Mouse (Mus musculus): ENCODE measurements at regions not wholly inside any gene's neighbourhood (a gene's known extent, or its start where the extent isn't known, plus 50 kb on each side); places are given as distances from the start of the nearest gene placed in this dataset.

GRCm38 (mm10) chr2:79548039-79548600 lies 87.0 kb upstream of the Itprid2 start:
- peak; percentile 81 for DNase-seq

DNA sequence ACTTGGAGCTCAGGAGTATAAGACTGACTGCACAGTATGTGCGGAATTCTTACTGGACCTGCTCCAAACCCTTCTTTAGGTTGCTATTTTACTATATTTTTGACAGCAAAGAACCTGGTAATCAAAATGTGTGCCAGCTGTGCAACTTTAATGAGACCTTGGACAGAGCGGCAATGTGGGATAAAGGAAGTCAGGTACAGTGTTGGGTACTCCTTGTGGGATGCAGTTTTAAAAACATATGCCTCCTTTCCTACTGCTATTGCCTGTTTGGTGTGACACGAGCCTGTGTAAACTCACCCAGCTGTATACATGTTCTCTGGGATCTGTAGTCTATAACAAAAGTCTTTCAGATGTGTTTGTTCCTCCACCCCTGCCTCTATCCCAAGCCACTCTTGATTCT lies 85.4 kb upstream of the Itprid2 start:
- peak; percentile 55 for DNase-seq

DNA sequence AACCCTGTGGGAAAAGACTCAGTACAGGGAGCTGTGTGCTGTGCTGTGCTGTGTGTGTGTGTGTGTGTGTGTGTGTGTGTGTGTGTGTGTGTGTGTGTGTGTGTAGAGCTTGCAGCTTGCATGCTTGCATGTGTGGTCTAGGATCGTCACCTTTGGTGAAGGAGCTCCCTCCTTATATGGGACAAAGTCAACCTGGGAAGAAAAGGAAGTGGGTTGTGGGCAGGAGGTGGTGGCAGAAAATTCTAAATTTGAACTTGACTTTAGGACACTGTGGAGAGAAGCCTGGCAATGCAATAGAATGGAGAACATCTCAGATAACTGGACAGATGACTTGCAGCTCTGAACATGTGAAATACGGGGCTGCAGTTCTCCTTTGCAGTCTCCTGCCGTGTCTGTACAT lies 84.7 kb upstream of the Itprid2 start:
- DNase-seq = peak; percentile 71

GRCm38 (mm10) chr2:79552481-79552880 lies 82.7 kb upstream of the Itprid2 start:
- DNase-seq = no peak

DNA sequence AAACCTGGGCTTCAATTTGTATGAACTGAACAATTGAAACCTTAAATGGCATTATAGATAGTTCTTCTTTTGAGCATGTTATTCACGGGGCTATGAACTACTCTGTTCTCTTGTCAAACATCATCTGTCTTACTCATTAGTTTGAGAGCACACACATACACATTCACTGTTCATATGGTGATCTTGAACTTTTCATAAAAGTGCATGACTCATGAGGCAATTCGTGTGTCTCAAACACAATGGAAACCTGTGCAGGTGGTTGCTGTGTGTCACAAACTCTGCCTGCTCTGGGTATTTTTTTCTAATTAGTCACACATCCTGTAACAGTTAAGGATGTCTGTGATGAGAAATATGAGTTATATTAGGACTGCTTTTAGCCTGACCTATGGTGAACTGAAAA lies 79.8 kb upstream of the Itprid2 start:
- peak; percentile 59 for DNase-seq

DNA sequence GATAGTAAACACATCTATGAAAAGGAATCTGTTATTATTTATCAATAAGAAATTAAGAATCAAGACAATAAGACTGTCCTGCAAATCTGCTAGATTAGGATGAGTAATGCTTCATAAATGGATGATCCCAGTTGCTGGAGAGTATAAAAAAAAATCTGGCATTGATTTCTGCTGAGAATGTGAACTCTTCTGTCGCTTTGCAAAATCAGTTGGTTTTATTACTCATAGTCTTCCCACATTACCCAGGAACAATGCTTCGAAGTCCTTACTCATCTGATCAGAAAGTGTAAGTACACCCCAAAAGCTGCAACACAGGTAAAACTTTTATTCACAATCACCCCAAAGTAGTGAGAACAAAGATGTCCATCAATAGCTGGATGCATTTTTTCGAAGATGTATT lies 77.8 kb upstream of the Itprid2 start:
- DNase-seq = no peak

DNA sequence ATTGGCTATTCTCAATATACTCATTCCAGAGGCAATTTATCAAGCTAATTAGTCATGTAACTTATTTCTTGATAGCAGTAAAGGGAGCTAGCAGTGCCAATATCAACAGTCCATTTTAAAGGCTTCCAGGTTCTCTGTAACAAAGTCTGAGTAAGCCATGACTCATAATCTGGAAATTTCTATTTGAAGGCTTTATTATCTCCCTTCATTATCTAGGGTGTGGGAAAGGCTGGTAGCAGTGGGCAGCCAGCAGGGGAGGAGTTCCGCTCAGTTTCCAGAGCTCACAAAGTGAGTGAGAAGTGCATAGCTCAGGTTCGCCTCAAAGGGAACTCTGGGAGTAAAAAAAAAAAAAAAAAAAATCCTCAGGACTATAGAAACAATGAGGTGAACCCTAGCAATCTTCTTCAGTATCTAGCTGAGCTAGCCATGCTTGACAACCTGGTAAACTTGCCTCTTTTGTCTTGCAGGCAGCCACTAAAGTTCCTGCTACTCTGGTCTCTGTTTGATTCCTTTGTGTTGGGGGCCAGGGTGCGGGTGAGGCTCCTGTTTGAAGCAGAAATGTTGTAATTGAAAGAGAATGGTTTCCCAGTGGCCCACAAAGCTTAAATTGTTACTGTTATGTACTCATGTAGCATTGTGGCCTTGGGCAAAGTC lies 68.7 kb upstream of the Itprid2 start:
- DNase-seq = peak; percentile 84

GRCm38 (mm10) chr2:79567413-79567934 lies 67.7 kb upstream of the Itprid2 start:
- peak; percentile 74 for DNase-seq

DNA sequence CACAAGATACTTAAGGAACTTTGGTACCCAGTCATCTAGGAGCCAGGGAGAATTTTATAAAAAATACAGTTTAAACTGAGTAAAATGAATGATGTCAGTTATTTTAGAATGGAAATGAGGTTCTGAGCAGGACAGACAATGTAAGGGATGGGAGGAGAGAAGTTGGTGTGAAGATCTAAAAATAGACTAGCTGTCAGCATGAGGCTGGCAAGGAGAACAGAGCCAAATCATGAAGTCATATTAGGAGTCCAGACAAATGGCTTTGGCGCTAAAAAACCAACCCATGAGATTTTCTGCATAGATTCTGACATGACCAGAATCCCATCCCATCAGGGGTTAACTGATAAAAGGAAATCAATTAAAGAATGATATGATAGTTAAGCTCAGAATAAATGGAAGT lies 65.5 kb upstream of the Itprid2 start:
- no peak for DNase-seq

DNA sequence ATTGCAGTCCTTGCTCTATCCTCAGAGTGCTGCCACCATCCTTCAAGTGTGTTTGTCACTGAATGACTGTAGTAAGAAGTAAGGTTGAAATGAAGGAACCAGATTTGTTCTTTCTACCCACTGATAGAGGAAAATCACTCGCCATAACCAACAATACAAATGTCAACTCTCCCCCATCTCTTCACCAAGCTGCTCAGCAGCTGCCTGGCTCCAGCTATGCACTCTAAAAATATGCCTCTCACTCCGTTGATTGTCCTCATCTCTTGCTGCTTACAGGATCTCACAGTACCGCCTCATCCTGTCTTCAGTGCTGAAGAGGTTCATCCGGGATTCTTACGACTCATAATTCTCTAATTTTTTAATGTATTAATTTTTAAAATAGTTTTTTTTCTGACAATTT lies 63.2 kb upstream of the Itprid2 start:
- no peak for DNase-seq

- no peak for DNase-seq
Measured at GRCm38 (mm10) chr2:79575074-79575473, 60.1 kb upstream of the Itprid2 start.

DNA sequence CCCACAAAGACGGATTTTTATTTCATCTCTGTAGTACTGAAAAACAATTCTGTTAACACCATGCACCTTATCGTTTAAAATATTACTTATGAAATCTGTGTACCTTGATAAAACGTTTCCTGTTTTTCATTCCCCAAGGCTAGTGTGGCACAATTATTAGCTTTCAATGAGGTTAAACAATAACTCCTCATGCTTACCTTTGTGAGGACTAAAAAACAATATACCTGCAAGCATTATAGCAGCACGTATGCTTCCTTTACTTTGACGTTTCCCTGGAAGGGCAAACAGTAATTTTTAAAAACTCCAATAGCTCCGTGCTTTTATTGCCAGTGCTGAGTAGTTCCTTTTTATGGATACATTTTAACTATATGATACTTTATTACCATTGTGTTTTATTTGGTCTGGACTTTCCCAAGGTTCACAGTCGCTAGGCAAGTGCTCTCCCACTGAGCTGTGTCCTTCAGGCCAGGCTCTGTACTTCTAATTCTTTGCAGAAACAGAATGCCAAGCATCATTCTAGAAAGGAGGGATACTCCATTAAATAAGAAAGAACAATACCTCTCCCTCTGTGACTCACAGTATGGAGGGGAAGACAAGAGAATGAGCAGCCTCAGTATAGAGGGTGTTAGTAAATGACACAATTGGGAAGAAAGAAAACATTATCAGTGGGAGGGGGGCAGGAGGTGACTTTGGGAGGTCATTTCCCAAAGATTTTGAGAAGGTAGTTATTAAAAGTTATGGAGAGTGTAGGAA lies 50.0 kb upstream of the Itprid2 start:
- DNase-seq = no peak

Data from heart, adult 11 months (tissue).